Mouse (Mus musculus): ENCODE data around the gene Rbbp7. TPM values are rescaled to one million over a fixed set of nuclear protein-coding genes. Genes with fewer than 3 reads are reported as not detected.
"Not testable (repeated sequence)": the region's sequence is repeated elsewhere in the genome, so short reads cannot be mapped to it uniquely, and the experiment has no call there.

The Rbbp7 gene
- polyA plus RNA-seq, 1 experiment from 2014 or later = 443 TPM

DNA sequence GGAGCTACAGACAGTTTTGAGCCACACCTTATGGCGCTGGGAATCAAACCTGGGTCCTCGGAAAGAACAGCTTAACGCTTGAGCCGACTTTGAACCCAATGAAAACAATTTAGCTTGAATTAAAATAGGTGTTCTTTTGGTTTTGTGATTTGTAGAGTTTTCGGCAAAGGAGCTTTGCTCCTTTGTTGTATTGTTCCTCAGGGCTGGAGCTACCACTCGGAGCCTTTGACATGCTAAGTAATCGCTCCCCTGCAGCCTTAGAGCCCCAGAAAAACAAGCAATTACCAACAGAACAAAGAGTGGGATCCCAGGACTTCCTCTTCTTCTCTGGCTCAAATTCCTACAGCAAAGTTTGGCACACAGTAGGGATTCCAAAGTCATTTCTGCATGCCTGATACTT is 4.1 kb upstream of the Rbbp7 start:
- no peak for DNase-seq (ENCODE audit: low spot score)
- 50% methylated on average over 7 of the region's 7 CpGs for WGBS

GRCm38 (mm10) chrX:162759251-162760114 is 719 bp upstream of the Rbbp7 start:
- H3K4me1 ChIP-seq = no peaks in the 10 kb centered on the region; the same call in none of the 2 replicates
- no peaks in the 10 kb centered on the region for H3K9me3 ChIP-seq (replicated peaks)
- 15% methylated on average over 32 of the region's 32 CpGs for WGBS
- DNase-seq (ENCODE audit: low spot score) = peak; percentile 51
- peak overlapping the region; percentile 92 for H3K27ac ChIP-seq
- peaks cover 43% of the 10 kb centered on the region for H3K27me3 ChIP-seq (ENCODE audit: low read depth, poor library complexity, severe bottlenecking)
- H3K4me3 ChIP-seq = peak overlapping the region; percentile 75
- H3K36me3 ChIP-seq = peaks cover 16% of the 10 kb centered on the region

More for the DNA sequence above, 4.1 kb upstream of the Rbbp7 start:
- H3K9me3 ChIP-seq (replicated peaks) = no peaks in the 10 kb centered on the region
- no peak overlapping the region for H3K4me3 ChIP-seq
- no peak overlapping the region for H3K27ac ChIP-seq
- no peaks in the 10 kb centered on the region for H3K36me3 ChIP-seq
- H3K4me1 ChIP-seq = no peaks in the 10 kb centered on the region; the same call in none of the 2 replicates
- H3K27me3 ChIP-seq (ENCODE audit: low read depth, poor library complexity, severe bottlenecking) = peaks cover 57% of the 10 kb centered on the region

DNA sequence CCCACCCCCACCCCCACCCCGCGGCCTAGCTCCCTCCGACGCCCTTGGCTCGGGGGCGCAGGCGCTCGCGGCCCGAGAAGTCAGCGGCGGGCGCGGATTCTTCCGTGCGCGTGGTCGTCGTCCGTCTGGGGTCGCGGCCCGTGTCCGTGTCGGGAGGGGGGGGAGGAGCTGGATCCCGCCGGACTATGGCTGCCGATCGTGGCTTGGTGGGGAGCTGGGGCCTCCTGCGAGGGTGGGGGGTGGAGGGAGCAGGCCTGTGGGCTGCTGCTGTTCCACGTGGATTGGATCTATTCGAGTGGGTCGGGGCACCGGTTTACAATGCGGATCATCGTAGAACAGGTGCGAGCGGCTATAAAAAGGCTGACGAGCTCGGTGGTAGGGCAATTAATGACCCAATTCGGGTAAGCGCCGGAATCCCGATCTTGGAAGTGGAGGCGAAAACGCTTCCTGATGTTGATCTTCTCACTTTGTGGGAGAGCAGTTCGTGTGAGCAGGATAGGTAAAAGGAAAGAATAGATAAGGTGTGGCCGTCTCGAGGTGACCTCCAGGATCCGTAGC is 835 bp downstream of the Rbbp7 start:
- DNase-seq (ENCODE audit: low spot score) = no peak
- Histone ChIP-seq H3K9me3 (replicated peaks) (no peaks in the 10 kb centered on the region), H3K4me3 (peak overlapping the region; percentile 75), H3K36me3 (peaks cover 28% of the 10 kb centered on the region), H3K27me3 (ENCODE audit: low read depth, poor library complexity, severe bottlenecking) (peaks cover 43% of the 10 kb centered on the region), H3K4me1 (no peaks in the 10 kb centered on the region; the same call in none of the 2 replicates), H3K27ac (peak overlapping the region; percentile 92)
- WGBS = 12% methylated on average over 45 of the region's 50 CpGs

DNA sequence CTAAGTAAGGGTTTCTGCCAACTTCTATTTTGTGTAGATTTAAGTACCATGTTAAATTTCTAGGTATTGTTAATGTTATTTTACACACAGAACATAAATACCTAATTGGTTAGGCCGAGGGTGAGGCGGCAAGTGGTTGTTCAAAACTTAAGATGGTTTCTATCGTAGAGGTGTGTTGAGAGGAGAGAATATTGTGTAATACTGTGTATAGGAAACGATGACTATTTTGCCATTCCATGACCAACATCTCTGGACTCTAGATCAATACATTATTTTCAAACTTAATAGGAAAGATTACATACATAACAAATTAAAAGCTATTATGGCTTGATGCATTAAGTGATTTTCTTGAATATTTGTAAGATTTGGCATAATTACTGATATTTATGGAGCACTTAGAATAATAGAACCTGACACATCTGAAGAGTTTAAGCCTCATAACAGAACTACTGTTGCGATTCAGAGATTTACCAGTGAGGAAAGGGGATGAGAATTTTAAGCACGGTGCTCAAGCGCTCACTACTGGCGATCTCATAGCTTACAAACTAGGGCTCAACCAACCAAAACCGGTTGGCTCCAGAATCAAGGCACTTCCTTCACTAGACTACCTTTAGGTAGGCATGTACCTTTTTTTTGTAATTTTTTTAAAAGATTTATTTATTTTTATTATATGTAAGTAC is 1.7 kb downstream of the Rbbp7 start:
- peak overlapping the region; percentile 75 for H3K4me3 ChIP-seq
- H3K27me3 ChIP-seq (ENCODE audit: low read depth, poor library complexity, severe bottlenecking) = peaks cover 43% of the 10 kb centered on the region
- H3K4me1 ChIP-seq = no peaks in the 10 kb centered on the region; the same call in none of the 2 replicates
- DNase-seq (ENCODE audit: low spot score) = no peak
- WGBS = 56% methylated on average over 9 of the region's 9 CpGs
- peaks cover 36% of the 10 kb centered on the region for H3K36me3 ChIP-seq
- no peak overlapping the region for H3K27ac ChIP-seq
- no peaks in the 10 kb centered on the region for H3K9me3 ChIP-seq (replicated peaks)

- Histone ChIP-seq H3K4me1 (no peaks in the 10 kb centered on the region), H3K36me3 (peaks cover 94% of the 10 kb centered on the region), H3K27me3 (ENCODE audit: low read depth, poor library complexity, severe bottlenecking) (peaks cover 51% of the 10 kb centered on the region), H3K4me3 (no peak overlapping the region), H3K27ac (no peak overlapping the region), H3K9me3 (replicated peaks) (no peaks in the 10 kb centered on the region)
- WGBS = 94% methylated on average over 1 of the region's 1 CpGs
- no peak for DNase-seq (ENCODE audit: low spot score)
Observed at GRCm38 (mm10) chrX:162770726-162771125, 10.5 kb downstream of the Rbbp7 start.

- H3K27ac ChIP-seq = no peak overlapping the region
- H3K36me3 ChIP-seq = peaks cover 47% of the 10 kb centered on the region
- no peaks in the 10 kb centered on the region for H3K4me1 ChIP-seq
- DNase-seq (ENCODE audit: low spot score) = no peak
- H3K27me3 ChIP-seq (ENCODE audit: low read depth, poor library complexity, severe bottlenecking) = peaks cover 83% of the 10 kb centered on the region
- no peaks in the 10 kb centered on the region for H3K9me3 ChIP-seq (replicated peaks)
- H3K4me3 ChIP-seq = no peak overlapping the region
- 83% methylated on average over 1 of the region's 1 CpGs for WGBS
Observed at GRCm38 (mm10) chrX:162788372-162788771, 28.2 kb downstream of the Rbbp7 start.

DNA sequence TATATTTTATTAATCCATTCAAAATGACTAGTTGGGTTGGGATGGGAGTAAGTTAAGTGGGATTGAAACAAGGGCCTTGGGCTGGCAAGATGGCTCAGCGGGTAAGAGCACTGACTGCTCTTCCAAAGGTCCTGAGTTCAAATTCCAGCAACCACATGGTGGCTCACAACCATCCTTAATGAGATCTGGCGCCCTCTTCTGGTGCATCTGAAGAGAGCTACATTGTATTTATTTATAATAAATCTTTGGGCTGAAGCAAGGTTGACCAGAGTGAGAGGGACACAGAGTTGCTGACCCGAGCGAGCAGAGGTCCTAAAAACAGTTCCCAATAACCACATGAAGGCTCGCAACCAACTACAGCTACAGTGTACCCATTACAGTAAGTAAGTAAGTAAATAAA is 31.2 kb downstream of the Rbbp7 start:
- WGBS = 81% methylated on average over 5 of the region's 5 CpGs

DNA sequence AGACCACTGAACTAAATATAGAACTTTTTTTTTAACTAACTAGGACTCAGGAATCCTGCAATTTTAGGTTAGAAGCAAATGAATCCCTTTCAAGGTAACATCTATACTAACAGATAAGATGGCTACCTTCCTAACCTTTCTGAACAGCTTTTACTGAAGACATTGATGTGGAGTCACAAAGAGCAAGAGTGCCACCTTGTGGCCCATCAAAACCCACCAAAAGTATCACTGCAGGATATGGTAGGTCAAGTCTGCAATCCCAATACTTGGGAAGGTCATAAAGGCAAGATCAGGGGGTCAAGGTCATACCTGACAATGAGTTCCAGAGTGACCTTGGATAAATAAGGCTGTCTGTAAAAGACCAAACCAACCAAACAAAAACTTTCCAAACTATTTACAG is 40.2 kb downstream of the Rbbp7 start:
- Histone ChIP-seq H3K27ac (no peak overlapping the region), H3K4me3 (no peak overlapping the region), H3K27me3 (ENCODE audit: low read depth, poor library complexity, severe bottlenecking) (peaks cover 35% of the 10 kb centered on the region; the same call in 1 of the 2 replicates), H3K9me3 (replicated peaks) (no peaks in the 10 kb centered on the region), H3K4me1 (no peaks in the 10 kb centered on the region), H3K36me3 (peaks cover 27% of the 10 kb centered on the region)
- peak; percentile 32 for DNase-seq (ENCODE audit: low spot score)

More for the DNA sequence above, 31.2 kb downstream of the Rbbp7 start:
- H3K4me3 ChIP-seq; H3K9me3 ChIP-seq (replicated peaks); H3K4me1 ChIP-seq; DNase-seq (ENCODE audit: low spot score); H3K27ac ChIP-seq: not testable (repeated sequence)
- peaks cover 36% of the 10 kb centered on the region for H3K36me3 ChIP-seq
- H3K27me3 ChIP-seq (ENCODE audit: low read depth, poor library complexity, severe bottlenecking) = peaks cover 58% of the 10 kb centered on the region

DNA sequence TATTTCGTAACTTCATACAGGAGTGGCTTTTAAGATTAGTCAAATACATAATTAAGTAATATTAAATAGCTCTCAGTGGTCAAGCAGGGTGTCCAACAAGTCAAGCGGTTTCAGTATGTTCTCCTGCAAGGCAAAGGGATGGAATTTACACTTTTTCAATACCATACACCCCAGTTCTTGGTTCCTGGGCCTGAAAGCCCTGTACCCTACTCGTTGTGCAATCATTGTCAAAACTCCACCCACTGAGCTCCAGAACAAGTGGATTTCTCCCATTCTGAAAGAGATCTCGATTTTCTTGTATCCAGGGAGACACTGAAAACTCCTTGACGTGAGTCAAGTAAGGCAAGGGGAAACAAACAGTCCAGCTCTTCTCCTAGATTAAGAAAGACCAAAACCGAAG is 67.8 kb downstream of the Rbbp7 start:
- H3K4me3 ChIP-seq = peak overlapping the region; percentile 64
- peaks cover 57% of the 10 kb centered on the region for H3K27me3 ChIP-seq (ENCODE audit: low read depth, poor library complexity, severe bottlenecking)
- H3K36me3 ChIP-seq = 0 out of 2 replicates have a peak, but pooled peaks cover 2% of the 10 kb centered on the region
- H3K27ac ChIP-seq = no peak overlapping the region
- 52% methylated on average over 6 of the region's 6 CpGs for WGBS
- DNase-seq (ENCODE audit: low spot score) = no peak
- 0 out of 2 replicates have a peak, but pooled peaks cover 5% of the 10 kb centered on the region for H3K4me1 ChIP-seq
- H3K9me3 ChIP-seq (replicated peaks) = no peaks in the 10 kb centered on the region

Other genes starting within 250 kb of the Rbbp7 start
- gene Reps2, start 116.8 kb upstream of the Rbbp7 start, polyA plus RNA-seq (2016; fragmentation: Nextera tagmentation; extraction: Ambion mirVana) = 0.15 and 0.33 TPM in 2 replicates
- 16.0 and 16.1 TPM in 2 replicates for gene Txlng, start 69.1 kb downstream of the Rbbp7 start, polyA plus RNA-seq (2016; fragmentation: Nextera tagmentation; extraction: Ambion mirVana)
- gene Syap1, start 128.0 kb downstream of the Rbbp7 start, polyA plus RNA-seq (2016; fragmentation: Nextera tagmentation; extraction: Ambion mirVana) = 23.4 and 32.3 TPM in 2 replicates
- 62.9 and 98.4 TPM in 2 replicates for gene Ctps2, start 140.8 kb downstream of the Rbbp7 start, polyA plus RNA-seq (2016; fragmentation: Nextera tagmentation; extraction: Ambion mirVana)
- gene S100g, start 204.2 kb downstream of the Rbbp7 start, polyA plus RNA-seq (2016; fragmentation: Nextera tagmentation; extraction: Ambion mirVana) = 0.56 TPM in 1 of 2 replicates, not detected in the other

Measured in limb, embryonic 10.5 days (tissue).